Mouse (Mus musculus) gonadal fat pad, adult 2 months (tissue): ENCODE measurements at regions not wholly inside any gene's neighbourhood (a gene's known extent, or its start where the extent isn't known, plus 50 kb on each side); places are given as distances from the start of the nearest gene placed in this dataset.
A peak's percentile ranks its signal among the peaks of the same experiment; 100 is the strongest.

Source experiments
- DNase-seq: peaks from one replicate; pipeline ENCODE4 v3.0.0-alpha.2; 2012; ENCODE audit warnings: low read depth

DNA sequence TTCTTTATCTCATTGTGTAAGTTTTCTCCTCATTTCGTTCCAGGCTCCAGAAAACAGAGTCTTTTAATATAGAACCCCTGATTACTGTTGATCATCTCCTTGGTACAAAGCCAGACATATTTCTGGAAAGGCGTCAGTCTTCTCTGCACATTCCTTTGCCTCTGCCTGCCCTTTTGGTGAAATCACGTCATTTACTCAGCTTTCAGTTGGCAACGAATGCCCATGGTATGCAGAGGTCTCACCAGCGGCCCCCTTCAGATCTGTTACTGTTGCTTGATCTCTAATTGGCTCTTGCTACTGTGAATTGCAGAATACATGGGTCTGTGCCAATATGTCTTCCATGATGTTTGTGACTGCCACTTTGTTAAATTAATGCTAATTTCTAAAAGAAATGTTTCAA, 412.0 kb upstream of the Pitx2 start:
- DNase-seq = no peak

DNA sequence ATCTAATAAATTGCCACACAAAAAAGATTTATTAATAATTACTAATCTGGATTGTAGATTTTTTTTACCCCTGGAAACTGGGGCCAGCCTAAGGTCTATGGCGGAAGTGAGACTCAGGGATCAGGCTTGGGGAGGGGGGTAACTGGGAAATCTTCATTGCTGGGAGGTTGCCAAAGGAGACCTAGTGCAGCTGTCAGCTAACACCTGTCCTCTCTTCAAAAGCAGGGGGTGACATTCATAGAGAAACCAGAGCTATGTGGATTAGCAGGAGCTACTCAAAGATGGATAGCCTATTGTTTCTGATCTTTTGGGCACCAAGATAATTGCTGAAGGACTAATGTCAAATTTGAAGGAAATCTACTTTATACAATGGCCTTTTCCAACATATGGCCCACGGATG, 403.7 kb upstream of the Pitx2 start:
- DNase-seq = no peak

- DNase-seq = no peak
These were observed 401.8 kb upstream of the Pitx2 start for GRCm38 (mm10) chr3:128797829-128798228.

- no peak for DNase-seq
These were observed 370.1 kb upstream of the Pitx2 start for GRCm38 (mm10) chr3:128829371-128830160.

GRCm38 (mm10) chr3:128850327-128850977, 349.2 kb upstream of the Pitx2 start:
- DNase-seq = no peak

GRCm38 (mm10) chr3:128856515-128856914, 343.2 kb upstream of the Pitx2 start:
- DNase-seq = no peak

DNA sequence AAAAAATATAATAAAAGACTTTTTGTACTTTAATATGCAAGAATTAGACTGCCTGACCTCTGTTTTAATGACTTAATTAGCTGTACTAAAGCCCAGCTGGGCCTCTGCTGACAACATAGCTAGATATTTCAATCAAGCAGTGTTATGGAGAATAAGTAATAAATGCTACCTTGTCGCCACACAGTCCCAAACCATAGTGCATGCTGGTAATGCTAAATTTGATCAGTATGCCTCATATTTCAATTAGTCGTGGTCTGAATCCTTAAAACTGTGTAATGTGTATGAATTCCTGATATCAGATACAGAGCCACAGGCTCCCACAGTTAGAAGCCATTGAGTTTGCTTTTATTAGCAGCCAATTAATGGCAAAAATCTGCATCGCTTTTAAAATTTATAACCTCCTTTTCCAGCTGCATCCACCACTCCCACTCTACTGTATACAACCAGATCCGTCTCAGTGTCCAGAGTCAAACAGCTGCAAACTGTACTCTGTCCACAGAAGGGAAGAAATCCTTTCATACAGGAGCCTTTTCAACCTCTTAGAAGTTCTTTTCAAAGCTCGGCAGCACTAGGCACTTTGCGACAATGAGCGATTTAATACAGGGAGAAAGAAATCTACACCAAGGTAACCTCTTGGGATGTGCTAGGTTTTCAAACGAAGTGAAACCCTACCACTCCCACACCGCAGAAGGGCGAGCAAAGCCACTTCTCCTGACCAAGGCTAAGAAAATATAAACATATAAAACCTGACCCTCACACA, 317.8 kb upstream of the Pitx2 start:
- no peak for DNase-seq

GRCm38 (mm10) chr3:128883636-128884195, 316.0 kb upstream of the Pitx2 start:
- DNase-seq = no peak

- DNase-seq = no peak
These were observed 313.0 kb upstream of the Pitx2 start for GRCm38 (mm10) chr3:128886678-128887077.

- peak; percentile 37 for DNase-seq
These were observed 308.6 kb upstream of the Pitx2 start for GRCm38 (mm10) chr3:128891078-128891477.

- DNase-seq = peak; percentile 81
These were observed 303.1 kb upstream of the Pitx2 start for GRCm38 (mm10) chr3:128896628-128897027.

DNA sequence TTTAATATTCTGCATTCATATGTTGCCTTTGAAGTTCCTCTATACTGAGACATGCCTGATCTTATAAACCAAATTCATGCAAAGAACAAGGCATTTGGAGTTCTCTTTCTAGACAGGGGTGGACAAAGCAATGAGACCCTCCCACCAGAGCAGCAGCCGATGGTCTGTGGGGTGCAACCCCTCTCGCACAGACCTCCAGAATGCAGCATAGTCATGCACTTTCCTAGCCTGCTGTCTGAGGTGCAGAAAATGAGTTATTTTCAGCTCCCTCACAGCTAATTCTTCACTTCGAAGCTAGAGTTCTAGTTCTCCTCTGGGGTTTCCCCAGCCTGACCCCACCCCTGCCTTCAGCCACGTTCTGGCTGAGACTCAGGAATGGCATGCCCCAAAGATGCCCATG, 288.6 kb upstream of the Pitx2 start:
- DNase-seq = no peak

DNA sequence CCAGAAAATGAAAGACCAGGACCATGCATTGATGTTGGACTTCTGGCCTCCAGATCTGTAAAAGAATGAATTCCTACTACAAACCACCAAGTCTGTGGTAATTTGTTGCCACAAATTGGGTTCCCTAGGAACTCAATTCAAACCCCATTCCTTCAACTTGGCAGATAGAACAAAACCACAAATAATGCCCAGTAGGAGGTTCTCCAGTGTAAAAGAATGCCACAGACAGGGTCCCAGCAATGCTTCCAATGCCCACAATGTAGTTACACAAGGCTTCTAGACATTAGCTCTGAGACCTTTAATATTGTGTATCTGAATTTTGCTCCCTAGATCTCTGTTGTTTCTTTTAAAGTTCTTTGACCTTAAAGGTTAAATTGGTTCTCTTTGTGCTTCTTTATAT, 278.2 kb upstream of the Pitx2 start:
- DNase-seq = no peak

DNA sequence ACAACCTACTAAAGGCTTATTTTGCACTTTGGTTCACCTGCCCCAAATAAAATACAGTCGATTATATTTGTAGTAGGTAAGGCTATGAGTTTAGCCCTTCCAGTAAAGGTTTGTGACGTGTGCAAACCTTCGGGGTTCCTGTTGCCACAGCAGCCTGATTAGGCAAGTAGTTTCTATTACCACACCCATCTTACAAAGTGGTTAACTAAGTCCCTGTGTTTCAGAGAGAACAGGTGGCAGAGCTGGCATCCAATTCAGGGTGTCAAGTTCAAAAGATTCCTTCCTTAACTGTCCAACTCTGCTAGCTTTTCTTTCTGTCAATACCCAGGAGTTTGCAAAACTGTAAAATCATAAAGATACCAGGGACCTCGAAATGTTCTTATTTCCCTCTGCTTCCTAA, 277.5 kb upstream of the Pitx2 start:
- DNase-seq = no peak

DNA sequence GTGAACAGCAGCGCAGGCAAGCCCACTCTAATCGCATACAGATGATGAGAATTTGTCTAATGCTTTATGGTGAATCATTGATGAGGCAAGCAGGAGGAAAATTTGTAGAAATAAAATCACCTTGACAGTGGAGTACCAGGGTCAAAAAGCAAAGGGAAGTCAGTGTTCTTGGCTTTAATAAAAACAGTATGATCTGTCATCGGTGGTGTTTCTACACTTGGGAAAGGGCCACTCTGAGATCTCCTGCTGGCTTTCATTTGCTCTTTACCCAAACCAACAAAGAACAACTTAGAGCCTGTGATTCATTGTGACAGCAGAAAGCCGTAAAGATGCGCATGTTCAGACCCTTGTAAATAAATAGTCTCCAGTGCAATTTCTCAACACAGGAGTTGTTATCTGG, 261.1 kb upstream of the Pitx2 start:
- no peak for DNase-seq

GRCm38 (mm10) chr3:128941156-128941555, 258.5 kb upstream of the Pitx2 start:
- DNase-seq = no peak

GRCm38 (mm10) chr3:128944631-128945030, 255.0 kb upstream of the Pitx2 start:
- DNase-seq = no peak

DNA sequence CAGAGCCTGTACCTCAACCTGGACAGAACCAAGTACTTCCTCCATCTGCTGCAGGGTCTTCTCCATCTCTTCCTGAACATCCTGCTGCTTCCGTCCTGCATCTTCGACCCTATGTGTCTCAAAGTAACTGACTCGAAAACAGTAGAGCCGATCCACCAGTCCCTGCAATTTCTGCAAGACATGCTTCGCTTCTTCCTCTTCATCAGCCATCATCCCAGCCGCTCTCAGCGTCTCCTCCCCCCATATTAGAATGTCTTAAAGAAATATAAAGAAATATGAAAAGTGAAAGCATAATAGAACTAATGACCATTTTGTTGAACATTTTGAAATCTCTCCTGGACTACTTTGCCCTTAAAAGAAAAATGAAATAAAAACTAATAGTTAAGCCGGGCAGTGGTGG, 244.8 kb upstream of the Pitx2 start:
- no peak for DNase-seq

DNA sequence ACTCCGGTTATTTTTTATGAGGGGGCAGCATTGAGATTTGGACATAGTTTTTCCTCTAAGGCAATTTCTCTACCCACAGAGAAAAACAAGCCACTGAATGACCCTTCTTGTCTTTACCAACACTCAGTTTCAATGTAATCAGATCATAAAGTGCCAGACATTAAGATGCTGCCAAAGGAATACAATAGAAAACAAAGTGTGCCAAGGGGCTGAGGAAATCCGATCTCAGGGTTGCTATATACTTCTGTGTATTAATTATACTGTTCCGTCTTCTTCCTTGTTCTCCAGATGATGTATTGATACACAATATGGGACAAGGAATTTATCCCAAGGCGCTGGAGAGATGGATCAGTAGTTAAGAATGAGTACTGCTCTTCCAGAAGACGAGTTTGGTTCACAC, 222.9 kb upstream of the Pitx2 start:
- DNase-seq = peak; percentile 95

GRCm38 (mm10) chr3:128990183-128990912, 209.3 kb upstream of the Pitx2 start:
- no peak for DNase-seq

DNA sequence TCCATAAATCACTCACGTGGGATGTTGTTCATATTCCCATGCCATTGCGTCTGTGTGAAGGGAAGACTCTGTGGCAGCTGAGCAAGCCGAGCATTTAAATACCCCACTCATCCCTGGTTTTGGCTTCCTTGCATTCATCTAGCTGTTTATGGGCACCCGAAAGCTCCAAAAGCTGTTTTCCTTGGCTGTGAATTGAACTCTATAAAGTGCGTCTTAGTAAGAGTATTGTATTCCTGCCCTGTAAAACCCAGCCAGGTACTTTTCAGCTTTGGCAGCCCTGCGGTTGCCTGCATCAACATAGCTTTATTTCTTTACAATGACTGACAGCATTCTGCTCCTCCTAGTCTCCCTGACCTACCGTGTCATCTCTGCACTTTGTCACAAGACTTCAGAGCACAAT, 196.8 kb upstream of the Pitx2 start:
- DNase-seq = peak; percentile 75

DNA sequence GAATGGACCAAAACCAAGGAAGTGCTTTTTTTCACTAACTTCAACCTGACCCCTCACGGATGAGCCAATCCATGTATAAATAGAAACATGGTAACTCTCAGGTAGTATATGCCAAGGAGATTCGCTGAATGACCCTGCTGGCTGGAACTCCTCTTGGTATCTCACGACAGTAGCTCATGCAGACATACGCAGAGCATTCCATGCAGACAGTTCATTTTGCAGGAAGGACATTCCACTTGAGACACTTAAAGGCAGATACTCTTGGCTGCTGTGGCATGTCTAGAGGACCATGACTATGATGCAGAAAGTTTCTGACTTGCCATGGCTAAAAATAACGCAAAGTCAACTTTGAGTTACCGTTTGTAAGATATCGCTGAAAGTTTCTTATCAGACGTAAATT, 195.6 kb upstream of the Pitx2 start:
- DNase-seq = no peak
